Mouse (Mus musculus) liver, adult 2 months (tissue): ENCODE results near the gene Ltbp3.

ENCODE experiments used
- CTCF ChIP-seq: fragments of 200-500 bp; IDR thresholded peaks from 2 replicates; pipeline ENCODE4 v1.5.1; 2011; ENCODE audit warnings: low read depth, low read length, control low read depth
- POLR2A ChIP-seq: fragments of 200-500 bp; IDR thresholded peaks from 2 replicates; pipeline ENCODE4 v1.6.1; 2011; ENCODE audit warnings: low read length, control low read depth; ENCODE audit not compliant: insufficient read depth; ENCODE audit errors: extremely low read depth

- TF ChIP-seq CTCF (no peak), POLR2A (no peak)
Measured at GRCm38 (mm10) chr19:5693801-5694200, 46.9 kb upstream of the Ltbp3 start.
